Mouse (Mus musculus) liver, adult 2 months (tissue): ENCODE measurements around the gene Man2b1.

Experiments used
- CTCF ChIP-seq: fragments of 200-500 bp; IDR thresholded peaks from 2 replicates; pipeline ENCODE4 v1.5.1; 2011; ENCODE audit warnings: low read depth, low read length, control low read depth
- POLR2A ChIP-seq: fragments of 200-500 bp; IDR thresholded peaks from 2 replicates; pipeline ENCODE4 v1.6.1; 2011; ENCODE audit warnings: low read length, control low read depth; ENCODE audit not compliant: insufficient read depth; ENCODE audit errors: extremely low read depth

GRCm38 (mm10) chr8:85132335-85132734 lies 49.3 kb downstream of the Man2b1 start:
- no peak for TF ChIP-seq CTCF
- no peak for TF ChIP-seq POLR2A
